Mouse (Mus musculus) megakaryocyte, embryonic 14.5 days (primary cell): ENCODE measurements at regions not wholly inside any gene's neighbourhood (a gene's known extent, or its start where the extent isn't known, plus 50 kb on each side); places are given as distances from the start of the nearest gene placed in this dataset.

Experiments
- H3K27me3 ChIP-seq: replicated peaks from 2 replicates; pipeline ENCODE3; 2012; ENCODE audit warnings: inconsistent platforms
- H3K36me3 ChIP-seq: replicated peaks from 2 replicates; pipeline ENCODE3; 2012; ENCODE audit warnings: low read length, inconsistent platforms, mixed read lengths
- H3K4me1 ChIP-seq: 2 replicates; pipeline ENCODE4 v1.6.1; 2012; ENCODE audit warnings: inconsistent platforms
- H3K4me3 ChIP-seq: replicated peaks from 2 replicates; pipeline ENCODE3; 2012; ENCODE audit warnings: moderate library complexity, mild to moderate bottlenecking, inconsistent platforms
- H3K9me3 ChIP-seq: 2 replicates; pipeline ENCODE4 v1.6.1; 2012; ENCODE audit warnings: inconsistent platforms
- FLI1 ChIP-seq: IDR thresholded peaks from 2 replicates; pipeline ENCODE4 v1.6.1; 2012; ENCODE audit warnings: low read length, inconsistent platforms, mixed read lengths
- GATA1 ChIP-seq: IDR thresholded peaks from 3 replicates; pipeline ENCODE4 v1.6.1; 2012; ENCODE audit warnings: mixed read lengths, low read length, inconsistent platforms, borderline replicate concordance

- TF ChIP-seq GATA1 (no peak), FLI1 (no peak)
- H3K27me3 ChIP-seq, result no peaks in the 10 kb centered on the region
- no peak overlapping the region for H3K4me3 ChIP-seq
- no peaks in the 10 kb centered on the region for H3K9me3 ChIP-seq
- no peaks in the 10 kb centered on the region for H3K4me1 ChIP-seq
- no peaks in the 10 kb centered on the region for H3K36me3 ChIP-seq
These were observed 281.4 kb downstream of the Otol1 start for GRCm38 (mm10) chr3:70288590-70289388.

GRCm38 (mm10) chr3:70307556-70307955 is 300.1 kb downstream of the Otol1 start:
- Histone ChIP-seq H3K27me3 (no peaks in the 10 kb centered on the region), H3K4me1 (no peaks in the 10 kb centered on the region), H3K4me3 (no peak overlapping the region), H3K9me3 (peaks cover 3% of the 10 kb centered on the region; the same call in 1 of the 2 replicates), H3K36me3 (no peaks in the 10 kb centered on the region)
- TF ChIP-seq GATA1, result no peak
- TF ChIP-seq FLI1, result no peak

GRCm38 (mm10) chr3:70308061-70308461 is 300.6 kb downstream of the Otol1 start:
- H3K36me3 ChIP-seq, result no peaks in the 10 kb centered on the region
- H3K4me1 ChIP-seq, result no peaks in the 10 kb centered on the region
- H3K9me3 ChIP-seq, result peaks cover 3% of the 10 kb centered on the region; the same call in 1 of the 2 replicates
- no peaks in the 10 kb centered on the region for H3K27me3 ChIP-seq
- TF ChIP-seq FLI1 (no peak), GATA1 (no peak)
- H3K4me3 ChIP-seq, result no peak overlapping the region

- Histone ChIP-seq H3K36me3 (no peaks in the 10 kb centered on the region), H3K27me3 (no peaks in the 10 kb centered on the region)
These were observed 301.9 kb downstream of the Otol1 start for GRCm38 (mm10) chr3:70309304-70309703.

GRCm38 (mm10) chr3:70311055-70311454 is 303.6 kb downstream of the Otol1 start:
- no peak for TF ChIP-seq GATA1
- TF ChIP-seq FLI1, result no peak
- H3K4me1 ChIP-seq, result no peaks in the 10 kb centered on the region
- H3K27me3 ChIP-seq, result no peaks in the 10 kb centered on the region
- no peak overlapping the region for H3K4me3 ChIP-seq
- H3K9me3 ChIP-seq, result peaks cover 3% of the 10 kb centered on the region; the same call in 1 of the 2 replicates
- no peaks in the 10 kb centered on the region for H3K36me3 ChIP-seq

More at GRCm38 (mm10) chr3:70309304-70309703, 301.9 kb downstream of the Otol1 start:
- Histone ChIP-seq H3K4me3 (no peak overlapping the region), H3K4me1 (no peaks in the 10 kb centered on the region), H3K9me3 (peaks cover 3% of the 10 kb centered on the region; the same call in 1 of the 2 replicates)
- TF ChIP-seq FLI1 (no peak), GATA1 (no peak)

- no peak overlapping the region for H3K4me3 ChIP-seq
- peaks cover 3% of the 10 kb centered on the region; the same call in 1 of the 2 replicates for H3K9me3 ChIP-seq
- H3K27me3 ChIP-seq, result no peaks in the 10 kb centered on the region
- no peaks in the 10 kb centered on the region for H3K4me1 ChIP-seq
- no peaks in the 10 kb centered on the region for H3K36me3 ChIP-seq
- TF ChIP-seq GATA1 (no peak), FLI1 (no peak)
These were observed 304.6 kb downstream of the Otol1 start for GRCm38 (mm10) chr3:70312034-70312433.

- no peak for TF ChIP-seq FLI1
- TF ChIP-seq GATA1, result no peak
- H3K36me3 ChIP-seq, result no peaks in the 10 kb centered on the region
These were observed 305.9 kb downstream of the Otol1 start for GRCm38 (mm10) chr3:70313119-70313868.

GRCm38 (mm10) chr3:70314239-70314638 is 306.8 kb downstream of the Otol1 start:
- H3K4me1 ChIP-seq, result no peaks in the 10 kb centered on the region
- TF ChIP-seq GATA1 (no peak), FLI1 (no peak)
- H3K4me3 ChIP-seq, result no peak overlapping the region
- H3K9me3 ChIP-seq, result peaks cover 2% of the 10 kb centered on the region; the same call in 1 of the 2 replicates
- H3K36me3 ChIP-seq, result no peaks in the 10 kb centered on the region
- H3K27me3 ChIP-seq, result no peaks in the 10 kb centered on the region

More at GRCm38 (mm10) chr3:70313119-70313868, 305.9 kb downstream of the Otol1 start:
- peaks cover 3% of the 10 kb centered on the region; the same call in 1 of the 2 replicates for H3K9me3 ChIP-seq
- no peak overlapping the region for H3K4me3 ChIP-seq
- H3K4me1 ChIP-seq, result no peaks in the 10 kb centered on the region
- H3K27me3 ChIP-seq, result no peaks in the 10 kb centered on the region

- TF ChIP-seq FLI1 (no peak), GATA1 (no peak)
- Histone ChIP-seq H3K4me3 (no peak overlapping the region), H3K36me3 (no peaks in the 10 kb centered on the region), H3K9me3 (no peaks in the 10 kb centered on the region), H3K27me3 (no peaks in the 10 kb centered on the region), H3K4me1 (no peaks in the 10 kb centered on the region)
These were observed 311.0 kb downstream of the Otol1 start for GRCm38 (mm10) chr3:70318377-70318776.

GRCm38 (mm10) chr3:70319139-70319538 is 311.7 kb downstream of the Otol1 start:
- Histone ChIP-seq H3K9me3 (no peaks in the 10 kb centered on the region), H3K4me3 (no peak overlapping the region), H3K4me1 (no peaks in the 10 kb centered on the region), H3K27me3 (no peaks in the 10 kb centered on the region), H3K36me3 (no peaks in the 10 kb centered on the region)
- TF ChIP-seq GATA1, result no peak
- TF ChIP-seq FLI1, result no peak
